Mouse (Mus musculus): ENCODE measurements at regions not wholly inside any gene's neighbourhood (a gene's known extent, or its start where the extent isn't known, plus 50 kb on each side); places are given as distances from the start of the nearest gene placed in this dataset.

GRCm38 (mm10) chr2:71667746-71668145, 77.7 kb upstream of the Itga6 start:
- TF ChIP-seq GATA1 (IDR thresholded peaks at IDR 0.05; ENCODE audit: borderline replicate concordance, low read length) (no peak), FLI1 (IDR thresholded peaks at IDR 0.05; ENCODE audit: low read length) (no peak)
